Mouse (Mus musculus) kidney, embryonic 15.5 days (tissue): ENCODE measurements around the gene Zfp972. TPM values are rescaled to one million over a fixed set of nuclear protein-coding genes. Genes with fewer than 3 reads are reported as not detected.
"Not testable (repeated sequence)": the region's sequence is repeated elsewhere in the genome, so short reads cannot be mapped to it uniquely, and the experiment has no call there.

Experiments
- ATAC-seq: fragments of 200-750 bp; cut with Nextera tagmentation; replicated peaks from 2 replicates; pipeline ENCODE4 v1.8.0; 2017; ENCODE audit warnings: moderate TSS enrichment; ENCODE audit not compliant: low FRiP score
- H3K27ac ChIP-seq: fragments of 300-500 bp; sonication (generic); 2 replicates; pipeline ENCODE4 v1.5.1; 2015; ENCODE audit warnings: mild to moderate bottlenecking, inconsistent platforms
- H3K27me3 ChIP-seq: fragments of 300-500 bp; sonication (generic); 2 replicates; pipeline ENCODE4 v1.6.1; 2015; ENCODE audit warnings: inconsistent platforms
- H3K36me3 ChIP-seq: fragments of 300-500 bp; sonication (generic); 2 replicates; pipeline ENCODE4 v1.6.1; 2015; ENCODE audit warnings: inconsistent platforms
- H3K4me1 ChIP-seq: fragments of 300-500 bp; sonication (generic); 2 replicates; pipeline ENCODE4 v1.6.1; 2015; ENCODE audit warnings: inconsistent platforms
- H3K4me2 ChIP-seq: fragments of 300-500 bp; sonication (generic); 2 replicates; pipeline ENCODE4 v1.6.1; 2015; ENCODE audit warnings: moderate library complexity, mild to moderate bottlenecking, inconsistent platforms
- H3K4me3 ChIP-seq: fragments of 300-500 bp; sonication (generic); replicated peaks from 2 replicates; pipeline ENCODE4 v1.5.1; 2015; ENCODE audit warnings: mild to moderate bottlenecking, inconsistent platforms
- H3K9ac ChIP-seq: fragments of 300-500 bp; sonication (generic); 2 replicates; pipeline ENCODE4 v1.6.1; 2015; ENCODE audit warnings: mild to moderate bottlenecking, inconsistent platforms
- H3K9me3 ChIP-seq: fragments of 300-500 bp; sonication (generic); replicated peaks from 2 replicates; pipeline ENCODE4 v1.6.1; 2016; ENCODE audit warnings: inconsistent platforms
- WGBS: fragments of 180-500 bp; shearing (Covaris S2); methylation state at CpG from one replicate; pipeline ENCODE4 v1.1.7; 2015; ENCODE audit warnings: mixed read lengths; 5-methylcytosine and 5-hydroxymethylcytosine counted together
- polyA plus RNA-seq: library from polyadenylated mRNA; unstranded; fragments of >200 nt; fragmentation: Nextera tagmentation; extraction: Ambion mirVana; gene quantifications from 2 replicates; pipeline ENCODE4 v1.2.1, GENCODE M21; 2015

Zfp972 gene
- polyA plus RNA-seq: 0.32 and 0.40 TPM in 2 replicates

DNA sequence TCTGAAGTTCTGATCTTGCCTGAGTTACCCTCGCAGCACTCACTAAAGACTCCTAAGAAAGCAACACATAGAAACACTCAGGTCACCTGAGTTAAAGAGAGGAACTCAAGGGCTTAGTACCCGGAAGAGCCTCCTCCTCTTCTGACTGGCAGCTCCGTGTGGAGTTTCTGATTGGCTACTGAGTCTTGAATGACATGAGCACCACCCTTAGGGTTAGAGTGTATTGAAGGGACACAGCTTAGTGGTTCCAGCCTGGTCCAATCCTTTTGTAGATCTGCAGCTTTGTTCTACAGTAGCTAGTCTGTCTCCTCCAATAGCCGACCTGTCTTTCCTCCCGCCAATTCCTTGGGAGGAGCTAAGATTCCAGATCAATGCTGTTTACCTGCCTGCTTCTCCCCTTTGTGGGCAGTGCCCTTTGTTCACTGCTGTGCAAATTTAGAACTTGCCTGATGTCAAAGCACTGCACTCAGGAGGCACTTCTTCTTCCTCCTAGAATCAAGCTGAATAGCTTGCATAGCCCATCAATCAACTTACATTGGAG lies at the start of gene Zfp972:
TSS of gene Zfp972 (minus strand) at position 51 of the 541 bp plus-strand sequence.
- not testable (repeated sequence) for H3K27me3 ChIP-seq, H3K9me3 ChIP-seq, H3K27ac ChIP-seq, H3K4me1 ChIP-seq, H3K4me2 ChIP-seq, H3K4me3 ChIP-seq, H3K36me3 ChIP-seq, ATAC-seq, H3K9ac ChIP-seq
- 66% methylated on average over 4 of the region's 5 CpGs for WGBS

DNA sequence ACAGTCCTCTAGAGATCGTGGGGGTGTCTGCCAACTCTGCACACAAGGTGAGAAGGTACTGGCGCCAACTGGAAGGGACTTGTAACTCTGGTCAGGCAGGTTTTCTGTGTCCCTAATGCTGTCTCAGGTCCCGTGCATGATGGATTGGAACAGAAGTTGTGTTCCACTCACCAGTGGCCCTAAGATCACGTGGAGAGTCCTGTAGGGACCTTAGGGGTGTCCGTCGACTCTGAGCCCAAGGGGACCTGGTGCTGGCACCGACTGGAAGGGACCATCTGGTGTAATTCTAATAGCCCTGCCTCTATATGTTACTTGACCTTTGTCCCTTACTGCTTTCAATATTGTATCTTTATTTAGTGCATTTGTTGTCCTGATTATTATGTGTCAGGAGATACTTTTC lies 49.4 kb upstream of the Zfp972 start:
- H3K4me3 ChIP-seq, H3K4me1 ChIP-seq, H3K9ac ChIP-seq, H3K9me3 ChIP-seq, H3K27me3 ChIP-seq, H3K27ac ChIP-seq, ATAC-seq, H3K36me3 ChIP-seq, H3K4me2 ChIP-seq: not testable (repeated sequence)
- WGBS: 83% methylated on average over 7 of the region's 7 CpGs

DNA sequence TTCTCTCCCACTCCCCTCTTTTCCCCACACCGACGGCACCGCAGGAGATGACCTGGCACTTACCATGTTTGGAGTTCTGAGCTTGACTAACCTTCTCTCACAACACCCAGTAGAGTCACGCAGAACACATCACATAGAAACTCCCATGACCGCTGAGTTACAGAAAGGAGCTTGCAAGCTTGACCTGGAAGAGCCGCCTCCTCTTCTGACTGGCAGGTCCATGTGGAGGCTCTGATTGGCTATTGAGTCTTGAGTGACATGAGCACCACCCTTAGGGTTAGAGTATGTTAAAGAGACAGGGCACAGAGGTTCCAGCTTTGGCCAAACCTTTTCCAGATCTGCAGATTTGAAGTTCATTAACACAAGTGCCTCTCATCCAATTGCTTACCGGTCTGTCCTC lies 31.7 kb upstream of the Zfp972 start, which contains the start of gene Gm14326:
TSS of gene Gm14326 (minus strand) at position 153 of the 400 bp plus-strand sequence.
- not testable (repeated sequence) for H3K4me1 ChIP-seq, H3K36me3 ChIP-seq, H3K9ac ChIP-seq, H3K27ac ChIP-seq, ATAC-seq, H3K9me3 ChIP-seq, H3K27me3 ChIP-seq
- Histone ChIP-seq H3K4me3 (peak within 1 kb of the TSS; percentile 51), H3K4me2 (peak within 1 kb of the TSS; percentile 52)
- 0% methylated on average over 4 of the region's 7 CpGs for WGBS

DNA sequence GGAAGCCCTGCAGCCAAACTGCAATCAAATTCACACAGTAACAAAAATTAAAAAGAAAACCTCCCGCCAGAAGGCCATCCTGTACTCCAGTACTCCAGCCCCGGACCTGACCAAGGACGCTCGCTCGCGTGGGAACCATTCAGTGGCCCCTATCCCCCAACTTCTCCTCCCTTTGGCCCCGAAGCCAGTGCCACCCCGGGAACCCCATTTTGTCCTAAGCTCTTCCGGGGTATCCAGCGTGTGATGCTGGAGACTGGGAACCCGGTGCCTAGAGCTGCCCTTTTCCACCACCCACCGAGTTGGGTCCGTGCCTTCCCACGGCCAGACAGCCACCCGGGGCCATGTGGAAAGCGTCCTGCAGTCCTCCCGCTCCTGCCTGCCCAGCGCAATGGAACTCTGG lies 31.3 kb upstream of the Zfp972 start:
- H3K27me3 ChIP-seq, H3K9ac ChIP-seq, H3K27ac ChIP-seq, H3K9me3 ChIP-seq, H3K4me1 ChIP-seq, ATAC-seq, H3K36me3 ChIP-seq: not testable (repeated sequence)
- Histone ChIP-seq H3K4me3 (peak overlapping the region; percentile 51), H3K4me2 (peak overlapping the region; percentile 52)
- WGBS: under 1% methylated on average over 16 of the region's 18 CpGs

DNA sequence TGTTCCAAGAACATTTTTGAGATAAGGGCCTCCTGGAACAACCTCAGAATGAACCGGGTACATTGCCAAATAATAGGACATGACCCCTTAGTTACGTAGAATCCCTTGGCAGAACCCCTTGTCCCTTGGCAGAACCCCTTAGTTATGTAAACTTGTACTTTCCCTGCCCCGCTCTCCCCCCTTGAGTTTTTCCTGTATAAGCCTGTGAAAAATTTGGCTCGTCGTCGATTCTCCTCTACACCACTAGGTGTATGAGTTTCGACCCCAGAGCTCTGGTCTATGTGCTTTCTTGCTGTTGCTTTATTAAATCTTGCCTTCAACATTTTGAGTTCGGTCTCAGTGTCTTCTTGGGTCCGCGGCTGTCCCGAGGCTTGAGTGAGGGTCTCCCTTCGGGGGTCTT lies 22.1 kb downstream of the Zfp972 start:
- H3K27me3 ChIP-seq, H3K4me1 ChIP-seq, H3K4me2 ChIP-seq, H3K9me3 ChIP-seq, H3K36me3 ChIP-seq, ATAC-seq, H3K9ac ChIP-seq, H3K4me3 ChIP-seq, H3K27ac ChIP-seq: not testable (repeated sequence)
- WGBS: no CpG with 5 or more reads among the region's 12 CpGs

DNA sequence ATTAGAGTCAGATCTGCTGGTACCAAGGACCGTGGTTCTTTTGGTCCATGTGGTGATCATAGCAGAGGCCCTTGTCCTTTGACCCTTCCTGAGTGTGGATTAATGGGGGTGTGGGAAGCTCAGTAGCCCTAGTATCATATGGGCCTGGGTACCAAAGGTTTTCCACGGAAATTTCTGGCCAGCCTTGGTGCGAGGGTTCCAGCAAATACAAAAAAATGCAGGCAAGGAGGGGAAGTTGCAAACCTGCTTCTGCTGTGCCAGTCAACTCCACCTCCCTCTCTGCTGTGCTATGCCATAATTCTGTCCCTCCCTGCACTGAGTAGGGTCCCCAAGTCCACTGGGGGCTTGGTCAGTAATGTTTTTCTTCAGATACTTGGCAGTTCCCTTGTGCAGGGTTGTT lies 27.2 kb downstream of the Zfp972 start:
- not testable (repeated sequence) for H3K27ac ChIP-seq, H3K4me1 ChIP-seq, H3K27me3 ChIP-seq, H3K9me3 ChIP-seq, ATAC-seq, H3K4me2 ChIP-seq, H3K4me3 ChIP-seq, H3K36me3 ChIP-seq, H3K9ac ChIP-seq
- WGBS: 72% methylated on average over 2 of the region's 3 CpGs

DNA sequence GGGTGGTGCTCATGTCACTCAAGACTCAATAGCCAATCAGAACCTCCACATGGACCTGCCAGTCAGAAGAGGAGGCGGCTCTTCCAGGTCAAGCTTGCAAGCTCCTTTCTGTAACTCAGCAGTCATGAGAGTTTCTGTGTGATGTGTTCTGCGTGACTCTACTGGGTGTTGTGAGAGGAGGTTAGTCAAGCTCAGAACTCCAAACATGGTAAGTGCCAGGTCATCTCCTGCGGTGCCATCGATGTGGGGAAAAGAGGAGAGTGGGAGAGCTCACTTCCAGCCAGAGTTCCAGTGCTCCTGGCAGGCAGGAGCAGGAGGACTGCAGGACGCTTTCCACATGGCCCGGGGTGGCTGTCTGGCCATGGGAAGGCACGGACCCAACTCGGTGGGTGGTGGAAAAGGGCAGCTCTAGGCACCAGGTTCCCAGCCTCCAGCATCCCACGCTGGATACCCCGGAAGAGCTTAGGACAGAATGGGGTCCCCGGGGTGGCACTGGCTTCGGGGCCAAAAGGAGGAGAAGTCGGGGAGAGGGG lies 28.3 kb downstream of the Zfp972 start, which contains the start of gene Gm14327:
TSS of gene Gm14327 (plus strand) at position 51 of the 533 bp plus-strand sequence.
- H3K27ac ChIP-seq, H3K27me3 ChIP-seq, H3K4me1 ChIP-seq, H3K9me3 ChIP-seq, ATAC-seq, H3K9ac ChIP-seq, H3K36me3 ChIP-seq: not testable (repeated sequence)
- WGBS: 56% methylated on average over 11 of the region's 13 CpGs
- Histone ChIP-seq H3K4me2 (peak within 1 kb of the TSS; percentile 32; the same call in 1 of the 2 replicates), H3K4me3 (peak within 1 kb of the TSS; percentile 35)

DNA sequence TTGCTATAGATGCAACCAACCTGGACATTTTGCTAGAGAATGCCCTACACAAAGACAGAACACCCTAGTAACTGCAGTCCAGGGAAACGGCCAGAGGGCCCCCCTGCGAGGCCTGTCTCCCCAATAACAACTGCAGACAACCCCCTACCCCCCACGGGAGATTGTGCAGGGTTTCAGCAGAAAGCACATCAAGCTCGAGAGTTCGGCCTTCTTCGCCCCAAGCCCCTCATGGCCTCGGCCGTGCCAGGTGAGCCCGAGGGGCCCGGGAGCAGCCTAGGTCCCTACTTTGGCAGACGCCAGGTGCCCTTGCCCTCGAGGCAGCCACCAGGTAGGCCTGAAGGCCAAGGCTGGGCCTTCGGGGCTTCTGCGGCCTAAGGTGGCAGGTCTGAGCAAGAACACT lies 37.7 kb downstream of the Zfp972 start:
- not testable (repeated sequence) for H3K9me3 ChIP-seq, H3K4me2 ChIP-seq, H3K36me3 ChIP-seq, ATAC-seq, H3K4me1 ChIP-seq, H3K27me3 ChIP-seq, H3K9ac ChIP-seq, H3K4me3 ChIP-seq, H3K27ac ChIP-seq
- 90% methylated on average over 14 of the region's 14 CpGs for WGBS

DNA sequence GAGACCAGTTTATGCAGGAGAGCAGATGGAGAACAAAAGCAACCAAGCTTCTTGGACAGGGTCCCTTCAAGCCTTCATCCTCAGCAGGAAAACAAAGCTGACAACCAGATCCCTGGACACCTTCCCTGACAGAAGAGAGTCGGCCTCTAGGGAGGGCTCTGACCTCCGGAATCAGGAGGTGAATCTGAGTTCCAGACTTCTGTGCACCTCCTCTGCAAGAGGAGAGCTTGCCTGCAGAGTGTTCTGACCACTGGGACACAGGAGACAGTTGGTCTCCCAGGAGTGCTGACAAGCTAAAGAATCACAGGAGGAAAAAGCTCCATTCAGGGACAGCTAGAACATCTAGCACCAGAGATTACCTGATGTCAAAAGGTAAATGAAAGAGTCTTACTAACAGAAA lies 63.2 kb downstream of the Zfp972 start:
- H3K9ac ChIP-seq, H3K36me3 ChIP-seq, H3K9me3 ChIP-seq, H3K4me1 ChIP-seq, H3K4me3 ChIP-seq, H3K27me3 ChIP-seq, H3K27ac ChIP-seq, ATAC-seq, H3K4me2 ChIP-seq: not testable (repeated sequence)
- WGBS: 86% methylated on average over 2 of the region's 2 CpGs

Other genes with a start within 250 kb of the Zfp972 start
- 8.2 and 10.2 TPM in 2 replicates for gene Gm14322, start 166.3 kb downstream of the Zfp972 start, polyA plus RNA-seq
- gene Gm14325, start 85.3 kb downstream of the Zfp972 start, polyA plus RNA-seq: 33.4 and 38.3 TPM in 2 replicates
- gene Gm14327, start 28.5 kb downstream of the Zfp972 start, polyA plus RNA-seq: 3.2 and 3.7 TPM in 2 replicates
- gene Gm14326, start 31.7 kb upstream of the Zfp972 start, polyA plus RNA-seq: 13.9 and 16.2 TPM in 2 replicates
- 11.0 and 12.2 TPM in 2 replicates for gene Zfp971, start 97.7 kb upstream of the Zfp972 start, polyA plus RNA-seq
- 18.2 and 19.0 TPM in 2 replicates for gene Zfp931, start 152.9 kb upstream of the Zfp972 start, polyA plus RNA-seq
- gene Phactr3, start 193.4 kb upstream of the Zfp972 start, polyA plus RNA-seq: 0.85 and 1.5 TPM in 2 replicates